Mouse (Mus musculus): ENCODE results near the gene Sez6l.

Sez6l gene

GRCm38 (mm10) chr5:112496753-112497369 lies 80.1 kb downstream of the Sez6l start:
- no peak for DNase-seq

- peak; percentile 51 for DNase-seq
Observed at GRCm38 (mm10) chr5:112493492-112493891, 83.5 kb downstream of the Sez6l start.

GRCm38 (mm10) chr5:112491489-112491888 lies 85.5 kb downstream of the Sez6l start:
- DNase-seq: no peak

- no peak for DNase-seq
Observed at GRCm38 (mm10) chr5:112488101-112488776, 88.7 kb downstream of the Sez6l start.

GRCm38 (mm10) chr5:112487504-112487903 lies 89.5 kb downstream of the Sez6l start:
- no peak for DNase-seq

- DNase-seq: peak; percentile 22
Observed at GRCm38 (mm10) chr5:112486415-112486814, 90.6 kb downstream of the Sez6l start.

GRCm38 (mm10) chr5:112484924-112485715 lies 91.9 kb downstream of the Sez6l start:
- no peak for DNase-seq

GRCm38 (mm10) chr5:112483030-112483429 lies 94.0 kb downstream of the Sez6l start:
- DNase-seq: no peak

- no peak for DNase-seq
Observed at GRCm38 (mm10) chr5:112482551-112482950, 94.4 kb downstream of the Sez6l start.

- DNase-seq: no peak
Observed at GRCm38 (mm10) chr5:112481946-112482410, 95.0 kb downstream of the Sez6l start.

GRCm38 (mm10) chr5:112473453-112473852 lies 103.5 kb downstream of the Sez6l start:
- peak; percentile 80 for DNase-seq

- DNase-seq: peak; percentile 71
Observed at GRCm38 (mm10) chr5:112470144-112470543, 106.8 kb downstream of the Sez6l start.

- DNase-seq: no peak
Observed at GRCm38 (mm10) chr5:112468986-112469581, 107.9 kb downstream of the Sez6l start.

GRCm38 (mm10) chr5:112466331-112466730 lies 110.7 kb downstream of the Sez6l start:
- peak; percentile 63 for DNase-seq

- no peak for DNase-seq
Observed at GRCm38 (mm10) chr5:112459903-112460302, 117.1 kb downstream of the Sez6l start.

GRCm38 (mm10) chr5:112454966-112455555 lies 121.9 kb downstream of the Sez6l start:
- peak; percentile 35 for DNase-seq

GRCm38 (mm10) chr5:112453088-112453487 lies 123.9 kb downstream of the Sez6l start:
- DNase-seq: peak; percentile 54

GRCm38 (mm10) chr5:112448747-112449440 lies 128.1 kb downstream of the Sez6l start, which contains the start of gene Gm6588:
Gm6588 (plus strand) TSS chr5:112449426.
- DNase-seq: no peak

- no peak for DNase-seq
Observed at GRCm38 (mm10) chr5:112438535-112438934, 138.4 kb downstream of the Sez6l start.

- peak; percentile 81 for DNase-seq
Observed at GRCm38 (mm10) chr5:112433004-112433403, 144.0 kb downstream of the Sez6l start.

- no peak for DNase-seq
Observed at GRCm38 (mm10) chr5:112432033-112432432, 145.0 kb downstream of the Sez6l start.

All from lung, postnatal 10 days (tissue).